Mouse (Mus musculus) midbrain, embryonic 16.5 days (tissue): Measurements from ENCODE around the gene 2310011J03Rik. TPM values are rescaled to one million over a fixed set of nuclear protein-coding genes. Genes with fewer than 3 reads are reported as not detected.
A peak's percentile ranks its signal among the peaks of the same experiment; 100 is the strongest.

Source experiments
- ATAC-seq: fragments of 200-750 bp; cut with Nextera tagmentation; 2 replicates; pipeline ENCODE4 v1.8.0; 2017; ENCODE audit warnings: moderate TSS enrichment
- H3K27ac ChIP-seq: fragments of 300-500 bp; sonication (generic); 2 replicates; pipeline ENCODE4 v1.5.1; 2014; ENCODE audit warnings: mild to moderate bottlenecking, low read length, mixed read lengths
- H3K27me3 ChIP-seq: fragments of 300-500 bp; sonication (generic); 2 replicates; pipeline ENCODE4 v1.6.1; 2014; ENCODE audit warnings: low read depth, low read length, mixed read lengths; ENCODE audit not compliant: control insufficient read depth, insufficient read depth
- H3K36me3 ChIP-seq: fragments of 300-500 bp; sonication (generic); 2 replicates; pipeline ENCODE4 v1.6.1; 2014; ENCODE audit warnings: mild to moderate bottlenecking, low read length, moderate library complexity, mixed read lengths; ENCODE audit not compliant: control insufficient read depth, insufficient read depth
- H3K4me1 ChIP-seq: fragments of 300-500 bp; sonication (generic); 2 replicates; pipeline ENCODE4 v1.6.1; 2014; ENCODE audit warnings: mild to moderate bottlenecking, low read length, mixed read lengths; ENCODE audit not compliant: control insufficient read depth, insufficient read depth
- H3K4me2 ChIP-seq: fragments of 300-500 bp; sonication (generic); 2 replicates; pipeline ENCODE4 v1.6.1; 2014; ENCODE audit warnings: mild to moderate bottlenecking, low read length, mixed read lengths
- H3K4me3 ChIP-seq: fragments of 300-500 bp; sonication (generic); 2 replicates; pipeline ENCODE4 v1.5.1; 2014; ENCODE audit warnings: low read depth, mild to moderate bottlenecking, low read length, moderate library complexity, mixed read lengths
- H3K9ac ChIP-seq: fragments of 300-500 bp; sonication (generic); 2 replicates; pipeline ENCODE4 v1.6.1; 2014; ENCODE audit warnings: low read depth, low read length, mixed read lengths
- H3K9me3 ChIP-seq: fragments of 300-500 bp; sonication (generic); replicated peaks from 2 replicates; pipeline ENCODE4 v1.6.1; 2014; ENCODE audit warnings: mild to moderate bottlenecking, low read length, mixed read lengths; ENCODE audit not compliant: control insufficient read depth, poor library complexity, severe bottlenecking
- WGBS: fragments of 180-500 bp; shearing (Covaris S2); extraction: QIAGEN DNeasy Blood & Tissue Kit; methylation state at CpG from one replicate; pipeline ENCODE4 v1.1.7; 2014; 5-methylcytosine and 5-hydroxymethylcytosine counted together
- polyA plus RNA-seq: library from polyadenylated mRNA; unstranded; fragments of >200 nt; fragmentation: Nextera tagmentation; extraction: Ambion mirVana; gene quantifications from 2 replicates; pipeline ENCODE4 v1.2.1, GENCODE M21; 2015

The 2310011J03Rik gene
- polyA plus RNA-seq, 1 experiment from 2014 or later: 26.7 TPM

DNA sequence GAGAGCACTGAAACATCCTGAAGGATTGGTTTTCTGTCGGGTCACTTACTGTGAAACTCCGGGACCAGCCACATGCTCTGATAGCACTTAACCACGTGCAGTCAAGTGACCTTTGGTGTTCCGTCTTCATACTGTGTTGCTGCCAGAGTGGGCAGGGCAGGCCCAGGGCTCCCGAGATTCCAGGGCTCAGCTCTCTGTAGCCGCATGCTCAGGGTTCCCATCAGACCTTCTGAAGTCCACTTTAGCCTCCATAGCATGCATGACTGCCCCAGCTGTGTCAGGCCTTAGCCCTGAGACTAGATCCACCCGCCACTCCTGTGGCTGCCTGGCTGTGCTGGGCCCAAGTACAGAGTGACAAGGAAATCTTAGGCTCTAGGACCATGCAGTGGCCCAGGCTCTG is 39.0 kb downstream of the 2310011J03Rik start:
- no peaks in the 10 kb centered on the region for H3K27me3 ChIP-seq
- no peak overlapping the region for H3K4me3 ChIP-seq
- no peak overlapping the region for H3K4me2 ChIP-seq
- no peaks in the 10 kb centered on the region for H3K4me1 ChIP-seq
- no peaks in the 10 kb centered on the region for H3K9me3 ChIP-seq
- ATAC-seq: no peak
- no peak overlapping the region for H3K27ac ChIP-seq
- peaks cover 66% of the 10 kb centered on the region for H3K36me3 ChIP-seq
- no peak overlapping the region for H3K9ac ChIP-seq
- WGBS: 84% methylated on average over 7 of the region's 7 CpGs

DNA sequence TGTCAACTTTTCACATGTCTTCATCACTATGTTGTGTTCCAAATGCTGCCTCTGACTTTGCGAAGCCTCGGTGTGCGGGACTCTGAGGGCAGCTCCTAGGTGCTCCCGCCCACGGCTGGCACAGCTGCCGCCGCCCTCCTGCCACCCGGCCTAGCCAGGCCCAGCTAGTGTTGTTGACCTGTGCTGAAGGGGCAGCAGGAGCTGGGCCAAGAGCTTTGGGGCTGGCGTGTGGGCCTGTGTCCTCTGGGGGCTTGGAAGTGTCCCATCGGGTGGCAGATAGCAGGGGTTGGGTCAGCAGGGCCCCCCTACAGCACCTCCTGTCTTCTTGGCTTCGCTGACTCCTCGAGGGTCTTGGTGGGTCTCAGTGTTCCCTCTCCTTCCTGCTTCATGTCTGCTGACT is 41.1 kb downstream of the 2310011J03Rik start:
- Histone ChIP-seq H3K4me3 (no peak overlapping the region), H3K4me1 (no peaks in the 10 kb centered on the region), H3K9me3 (no peaks in the 10 kb centered on the region), H3K9ac (no peak overlapping the region), H3K36me3 (peaks cover 56% of the 10 kb centered on the region), H3K27me3 (no peaks in the 10 kb centered on the region), H3K4me2 (no peak overlapping the region), H3K27ac (no peak overlapping the region)
- no peak for ATAC-seq
- 93% methylated on average over 12 of the region's 12 CpGs for WGBS

DNA sequence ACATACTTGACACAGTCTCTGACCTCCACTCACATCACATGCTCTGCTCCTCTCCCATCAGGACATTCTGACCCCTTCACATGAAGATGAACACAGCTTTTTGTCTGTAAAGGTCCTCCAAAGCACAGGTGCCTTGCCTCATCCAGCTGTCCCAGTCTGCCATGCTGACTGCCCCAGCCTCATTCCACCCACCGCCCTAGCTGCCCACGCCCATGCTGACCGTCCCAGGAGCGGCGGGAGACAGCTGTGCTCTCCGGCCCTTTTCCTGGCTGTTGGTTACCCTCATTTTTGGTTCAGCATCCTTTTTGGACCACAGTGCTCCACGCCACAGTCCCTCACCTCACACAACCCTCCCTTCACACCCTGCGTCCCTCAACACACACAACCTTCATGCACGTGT is 41.9 kb downstream of the 2310011J03Rik start:
- Histone ChIP-seq H3K27ac (no peak overlapping the region), H3K27me3 (no peaks in the 10 kb centered on the region), H3K9ac (no peak overlapping the region), H3K36me3 (peaks cover 47% of the 10 kb centered on the region), H3K4me2 (no peak overlapping the region), H3K4me1 (no peaks in the 10 kb centered on the region), H3K4me3 (no peak overlapping the region), H3K9me3 (no peaks in the 10 kb centered on the region)
- whole genome bisulfite sequencing: 94% methylated on average over 9 of the region's 9 CpGs
- ATAC-seq: no peak

GRCm38 (mm10) chr10:80276238-80276637 is 44.1 kb downstream of the 2310011J03Rik start:
- Histone ChIP-seq H3K4me3 (no peak overlapping the region), H3K9me3 (no peaks in the 10 kb centered on the region), H3K4me2 (no peak overlapping the region), H3K9ac (no peak overlapping the region), H3K4me1 (no peaks in the 10 kb centered on the region; the same call in 1 of the 2 replicates), H3K27ac (no peak overlapping the region), H3K27me3 (no peaks in the 10 kb centered on the region), H3K36me3 (peaks cover 39% of the 10 kb centered on the region)
- 94% methylated on average over 4 of the region's 5 CpGs for WGBS
- no peak for ATAC-seq

DNA sequence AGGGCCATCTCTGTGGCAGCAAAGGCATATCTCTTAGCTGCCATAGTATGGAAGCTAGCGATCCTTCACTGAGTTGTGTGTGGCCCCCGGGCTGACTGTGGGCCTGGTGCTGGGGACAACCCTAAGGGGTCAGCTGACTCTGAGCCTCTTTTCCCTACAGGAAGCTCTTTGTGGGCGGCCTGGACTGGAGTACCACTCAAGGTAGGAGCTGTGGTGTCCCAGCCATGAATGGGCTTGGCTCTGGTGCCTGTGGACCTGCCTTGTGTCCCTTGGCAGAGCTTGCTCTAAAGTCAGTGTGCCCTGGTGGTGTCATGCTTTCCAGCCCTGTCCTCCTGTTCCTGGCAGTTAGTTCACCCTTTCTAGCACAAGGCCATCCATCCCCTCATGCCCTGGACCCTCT is 46.5 kb downstream of the 2310011J03Rik start:
- H3K27ac ChIP-seq: no peak overlapping the region
- H3K9me3 ChIP-seq: no peaks in the 10 kb centered on the region
- H3K9ac ChIP-seq: no peak overlapping the region
- H3K4me2 ChIP-seq: no peak overlapping the region
- no peak overlapping the region for H3K4me3 ChIP-seq
- peaks cover 25% of the 10 kb centered on the region for H3K36me3 ChIP-seq
- H3K27me3 ChIP-seq: no peaks in the 10 kb centered on the region
- 95% methylated on average over 3 of the region's 3 CpGs for WGBS
- no peak for ATAC-seq
- peaks cover 17% of the 10 kb centered on the region for H3K4me1 ChIP-seq

- 88% methylated on average over 8 of the region's 8 CpGs for WGBS
Observed at GRCm38 (mm10) chr10:80271870-80272585, 48.3 kb downstream of the 2310011J03Rik start.

DNA sequence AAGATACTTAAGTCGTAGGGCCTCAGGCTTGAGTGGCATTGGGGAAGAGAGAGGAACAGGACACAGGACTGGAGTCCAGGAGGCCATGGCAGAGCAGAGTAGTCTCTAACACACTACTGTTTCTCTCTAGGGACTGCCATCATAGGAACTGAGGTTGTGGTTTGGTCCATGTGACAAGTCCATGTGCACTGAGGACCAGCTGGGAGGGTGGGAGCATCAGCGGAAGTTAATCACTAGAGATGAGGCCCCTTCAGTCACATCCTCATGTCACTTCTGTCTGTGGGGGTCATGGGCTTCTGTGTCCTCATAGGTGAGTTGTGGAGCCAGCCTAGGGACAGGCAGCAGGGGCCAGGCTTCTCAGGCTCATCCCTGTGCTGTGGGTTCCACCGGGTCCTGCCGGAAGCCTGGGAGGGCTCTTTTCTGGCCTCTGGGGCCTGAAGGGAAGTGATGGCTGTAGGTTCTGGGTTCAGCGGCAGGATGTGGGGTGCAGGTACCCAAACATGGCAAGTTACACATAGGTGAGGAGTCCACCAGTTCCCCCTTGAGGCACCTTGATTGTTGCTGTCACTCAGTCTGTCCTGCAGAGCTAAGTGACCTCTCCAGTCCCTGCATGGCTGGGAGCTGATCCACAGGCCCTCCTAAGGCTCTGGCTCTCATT is 49.0 kb downstream of the 2310011J03Rik start:
- Histone ChIP-seq H3K27ac (no peak overlapping the region), H3K4me1 (peaks cover 40% of the 10 kb centered on the region), H3K27me3 (no peaks in the 10 kb centered on the region), H3K9ac (0 out of 2 replicates have a peak overlapping the region, but pooled peaks have one; percentile 4), H3K36me3 (peaks cover 5% of the 10 kb centered on the region; the same call in 1 of the 2 replicates), H3K9me3 (no peaks in the 10 kb centered on the region), H3K4me2 (no peak overlapping the region), H3K4me3 (no peak overlapping the region)
- 85% methylated on average over 5 of the region's 5 CpGs for WGBS
- no peak for ATAC-seq

More at GRCm38 (mm10) chr10:80271870-80272585, 48.3 kb downstream of the 2310011J03Rik start:
- H3K27ac ChIP-seq: no peak overlapping the region
- no peak for ATAC-seq
- peaks cover 33% of the 10 kb centered on the region for H3K4me1 ChIP-seq
- H3K27me3 ChIP-seq: no peaks in the 10 kb centered on the region
- no peak overlapping the region for H3K9ac ChIP-seq
- H3K4me3 ChIP-seq: no peak overlapping the region
- H3K4me2 ChIP-seq: no peak overlapping the region
- H3K9me3 ChIP-seq: no peaks in the 10 kb centered on the region
- peaks cover 7% of the 10 kb centered on the region for H3K36me3 ChIP-seq

GRCm38 (mm10) chr10:80270734-80271181 is 49.6 kb downstream of the 2310011J03Rik start:
- peaks cover 5% of the 10 kb centered on the region; the same call in 1 of the 2 replicates for H3K36me3 ChIP-seq
- no peaks in the 10 kb centered on the region for H3K9me3 ChIP-seq
- no peak for ATAC-seq
- peak overlapping the region; percentile 25; the same call in 1 of the 2 replicates for H3K9ac ChIP-seq
- H3K4me2 ChIP-seq: no peak overlapping the region
- no peak overlapping the region for H3K4me3 ChIP-seq
- H3K4me1 ChIP-seq: peaks cover 46% of the 10 kb centered on the region
- no peak overlapping the region for H3K27ac ChIP-seq
- WGBS: 69% methylated on average over 6 of the region's 6 CpGs
- H3K27me3 ChIP-seq: no peaks in the 10 kb centered on the region

DNA sequence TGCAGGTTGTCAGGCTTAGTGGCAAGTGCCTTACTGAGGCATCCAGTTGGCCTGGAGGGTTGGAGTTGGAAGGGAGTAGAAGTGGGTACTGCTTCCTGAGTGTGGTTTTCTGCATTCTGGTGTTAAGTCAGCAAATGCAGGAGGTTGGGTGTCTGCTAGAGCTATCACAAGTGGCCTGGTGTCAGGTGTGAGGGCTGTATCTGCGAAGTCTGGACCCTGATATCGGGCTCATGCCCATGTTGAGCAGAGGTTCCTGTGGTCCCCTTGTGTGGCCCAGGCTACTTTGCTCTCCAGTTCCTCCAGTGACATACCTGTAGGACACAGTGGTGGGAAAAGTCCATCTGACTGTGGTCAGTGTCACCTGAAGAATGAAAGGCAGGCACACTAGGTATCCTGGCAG is 50.2 kb downstream of the 2310011J03Rik start:
- ATAC-seq: no peak
- Histone ChIP-seq H3K36me3 (peaks cover 5% of the 10 kb centered on the region; the same call in 1 of the 2 replicates), H3K9ac (no peak overlapping the region), H3K4me3 (no peak overlapping the region), H3K9me3 (no peaks in the 10 kb centered on the region), H3K4me1 (peaks cover 49% of the 10 kb centered on the region), H3K4me2 (no peak overlapping the region), H3K27ac (no peak overlapping the region), H3K27me3 (no peaks in the 10 kb centered on the region)
- 98% methylated on average over 2 of the region's 2 CpGs for WGBS
